Mouse (Mus musculus) G1E (cell line): ENCODE data around the gene Acvr2b.

Source experiments
- CTCF ChIP-seq: IDR thresholded peaks from 2 replicates; pipeline ENCODE4 v1.5.1; 2012; ENCODE audit warnings: low read depth, low read length, inconsistent platforms, mixed read lengths
- GATA1 ChIP-seq: IDR thresholded peaks from 2 replicates; pipeline ENCODE4 v1.6.1; 2012; ENCODE audit warnings: borderline replicate concordance, low read length, inconsistent platforms, mixed read lengths
- POLR2AphosphoS5 ChIP-seq: IDR thresholded peaks from 2 replicates; pipeline ENCODE4 v1.6.1; 2012; ENCODE audit warnings: low read depth, low read length, inconsistent platforms; ENCODE audit not compliant: insufficient replicate concordance
- TAL1 ChIP-seq: conservative IDR thresholded peaks from 2 replicates; pipeline ENCODE4 v1.6.1; 2012; ENCODE audit warnings: low read depth, low read length, inconsistent platforms, mixed read lengths

GRCm38 (mm10) chr9:119469691-119470353 is 67.9 kb downstream of the Acvr2b start:
- TF ChIP-seq CTCF = no peak
- no peak for TF ChIP-seq TAL1
- TF ChIP-seq GATA1 = no peak
- no peak for TF ChIP-seq POLR2AphosphoS5
